Mouse (Mus musculus) embryo, embryonic 10.5 days (tissue): ENCODE results near the gene Cbarp.

ENCODE experiments used
- DNase-seq: peaks from one replicate; pipeline ENCODE4 v3.0.0-alpha.2; 2015; ENCODE audit warnings: low spot score

Cbarp gene

DNA sequence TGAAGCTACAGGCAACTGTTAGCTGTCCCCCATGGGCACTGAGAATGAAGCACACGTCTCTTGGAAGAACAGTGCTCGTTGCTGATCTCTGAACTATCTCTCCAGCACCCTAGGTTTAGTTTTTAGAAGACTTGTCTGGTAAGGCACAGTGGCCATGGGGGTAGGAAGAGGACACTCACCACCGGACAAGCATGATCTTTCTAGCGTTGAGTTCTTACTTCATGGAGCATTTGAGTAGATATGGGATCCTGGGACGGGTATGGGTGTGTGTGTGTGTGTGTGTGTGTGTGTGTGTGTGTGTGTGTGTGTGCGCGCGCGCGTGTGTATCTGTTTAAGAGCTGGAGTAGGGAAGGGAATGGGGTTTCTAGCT lies at the start of gene Cbarp:
TSS of gene Cbarp (minus strand) at position 170 of the 370 bp plus-strand sequence.
- no peak for DNase-seq

DNA sequence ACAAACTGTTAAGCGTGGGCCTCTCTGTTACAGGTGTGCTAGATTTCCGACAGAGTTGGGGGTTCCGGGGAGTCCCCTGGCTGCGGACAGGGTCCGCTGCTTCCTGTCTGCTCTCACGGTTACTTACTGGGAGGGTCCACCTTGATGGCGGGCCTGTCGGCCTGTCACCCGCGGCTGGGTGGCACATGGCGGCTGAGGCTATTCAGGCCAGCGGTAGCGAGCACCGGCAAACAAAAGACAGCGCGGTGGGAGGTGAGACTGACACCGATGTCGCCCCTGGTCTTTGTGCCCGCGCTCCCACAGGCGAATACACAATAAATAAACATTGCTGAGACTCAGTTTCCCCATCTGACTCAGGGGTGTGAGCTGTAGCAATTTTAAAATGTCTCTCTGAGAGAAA lies 49.4 kb upstream of the Cbarp start:
- peak; percentile 45 for DNase-seq

GRCm38 (mm10) chr10:80188453-80189024 lies 47.9 kb upstream of the Cbarp start:
- DNase-seq = no peak

DNA sequence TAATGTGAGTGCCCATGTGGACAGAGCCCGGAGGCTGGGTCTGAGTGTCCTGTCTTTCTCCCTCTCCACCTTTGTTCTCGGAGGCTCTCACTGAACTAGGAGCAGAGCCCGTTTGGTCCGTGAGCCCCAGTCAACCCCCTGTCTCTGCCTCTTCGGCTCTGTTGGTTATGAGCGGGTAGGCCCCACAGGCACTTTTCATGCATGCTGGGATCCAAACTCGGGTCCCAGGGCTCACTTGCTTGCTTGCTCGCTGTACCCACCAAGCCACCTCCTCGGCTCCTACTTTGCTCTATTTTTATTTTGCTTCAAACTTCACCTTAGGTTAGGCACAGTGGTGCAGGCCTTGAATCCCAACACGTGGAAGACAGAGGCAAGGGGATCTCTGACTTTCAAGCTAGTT lies 47.1 kb upstream of the Cbarp start:
- DNase-seq = no peak

DNA sequence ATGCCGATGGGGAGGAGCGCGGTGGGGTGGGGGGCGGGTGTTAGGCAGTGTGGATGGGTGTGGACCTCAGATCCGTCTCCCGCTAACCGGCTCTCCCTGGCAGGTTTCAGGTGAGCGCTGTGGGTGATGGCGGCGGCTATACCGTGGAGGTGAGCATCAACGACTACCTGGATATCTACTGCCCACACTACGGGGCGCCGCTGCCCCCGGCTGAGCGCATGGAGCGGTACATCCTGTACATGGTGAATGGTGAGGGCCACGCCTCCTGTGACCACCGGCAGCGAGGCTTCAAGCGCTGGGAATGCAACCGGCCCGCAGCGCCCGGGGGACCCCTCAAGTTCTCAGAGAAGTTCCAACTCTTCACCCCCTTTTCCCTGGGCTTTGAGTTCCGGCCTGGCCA lies 46.0 kb upstream of the Cbarp start:
- DNase-seq = no peak

- no peak for DNase-seq
These were observed 41.9 kb upstream of the Cbarp start for GRCm38 (mm10) chr10:80182547-80182946.

DNA sequence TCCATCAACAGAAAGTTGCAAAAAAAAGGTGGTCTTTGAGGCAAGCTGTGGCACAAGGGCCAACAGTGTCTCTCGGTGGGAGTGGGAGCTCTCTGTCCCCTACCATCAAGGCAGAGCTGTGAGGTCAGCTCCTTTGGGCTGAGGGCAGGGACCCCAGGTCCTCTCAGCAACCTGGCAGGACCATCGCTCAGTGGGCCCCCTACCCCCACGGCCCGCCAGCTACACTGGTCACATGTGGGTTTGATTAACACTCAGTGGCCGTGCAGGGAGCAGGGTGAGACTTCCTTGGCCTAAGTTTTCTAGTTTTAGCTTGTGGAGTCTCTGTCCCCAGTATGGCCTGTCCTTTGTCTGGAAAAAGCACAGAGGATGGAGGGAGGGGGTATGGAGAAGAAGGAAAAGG lies 40.2 kb upstream of the Cbarp start:
- DNase-seq = no peak

- DNase-seq = no peak
These were observed 39.7 kb upstream of the Cbarp start for GRCm38 (mm10) chr10:80180288-80180687.

DNA sequence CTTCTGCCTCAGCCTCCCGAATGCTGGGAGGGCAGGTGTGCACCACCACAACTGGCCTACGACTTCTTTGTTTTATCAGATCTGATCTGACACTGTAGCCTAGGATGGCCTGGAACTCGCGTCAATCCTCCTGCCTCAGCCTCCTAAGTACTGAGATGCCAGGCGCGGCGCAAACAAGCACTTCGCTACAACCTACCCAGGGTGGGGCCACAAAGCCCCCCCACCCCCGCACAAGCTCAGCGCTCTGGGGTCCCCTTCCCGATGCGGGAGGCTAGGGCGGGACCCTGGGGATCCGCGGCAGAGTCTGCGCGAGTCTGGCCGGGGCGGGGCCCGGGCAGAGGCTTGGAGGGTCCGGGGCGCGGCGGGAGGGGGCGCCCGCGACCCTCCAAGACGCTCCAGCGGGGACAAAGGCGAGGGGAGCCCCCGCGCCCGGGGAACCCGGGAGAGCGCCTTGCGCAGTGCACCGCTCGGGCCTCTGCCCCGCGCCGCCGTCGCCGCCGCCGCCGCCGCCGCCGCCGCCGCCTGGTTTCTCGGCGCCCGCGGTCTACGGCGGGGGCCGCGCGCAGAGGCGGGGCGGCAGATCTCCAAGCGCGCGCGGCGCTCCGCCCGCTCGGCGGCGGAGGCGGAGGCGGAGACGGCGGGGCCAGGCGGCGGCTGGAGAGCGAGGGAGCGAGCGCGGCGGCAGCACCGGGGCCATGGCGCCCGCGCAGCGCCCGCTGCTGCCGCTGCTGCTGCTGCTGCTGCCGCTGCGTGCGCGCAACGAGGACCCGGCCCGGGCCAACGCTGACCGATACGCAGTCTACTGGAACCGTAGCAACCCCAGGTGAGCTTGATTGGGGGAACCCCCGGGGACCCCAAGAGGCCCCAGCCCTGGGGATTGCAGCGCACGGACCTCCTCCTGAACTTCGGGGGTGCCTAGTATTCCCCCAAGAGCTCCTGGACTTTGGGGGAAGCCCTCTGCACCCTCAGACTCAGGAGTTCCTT lies 38.7 kb upstream of the Cbarp start, which contains the start of gene Efna2:
TSS of gene Efna2 (plus strand) at position 415 of the 984 bp plus-strand sequence.
- DNase-seq = peak; percentile 86

DNA sequence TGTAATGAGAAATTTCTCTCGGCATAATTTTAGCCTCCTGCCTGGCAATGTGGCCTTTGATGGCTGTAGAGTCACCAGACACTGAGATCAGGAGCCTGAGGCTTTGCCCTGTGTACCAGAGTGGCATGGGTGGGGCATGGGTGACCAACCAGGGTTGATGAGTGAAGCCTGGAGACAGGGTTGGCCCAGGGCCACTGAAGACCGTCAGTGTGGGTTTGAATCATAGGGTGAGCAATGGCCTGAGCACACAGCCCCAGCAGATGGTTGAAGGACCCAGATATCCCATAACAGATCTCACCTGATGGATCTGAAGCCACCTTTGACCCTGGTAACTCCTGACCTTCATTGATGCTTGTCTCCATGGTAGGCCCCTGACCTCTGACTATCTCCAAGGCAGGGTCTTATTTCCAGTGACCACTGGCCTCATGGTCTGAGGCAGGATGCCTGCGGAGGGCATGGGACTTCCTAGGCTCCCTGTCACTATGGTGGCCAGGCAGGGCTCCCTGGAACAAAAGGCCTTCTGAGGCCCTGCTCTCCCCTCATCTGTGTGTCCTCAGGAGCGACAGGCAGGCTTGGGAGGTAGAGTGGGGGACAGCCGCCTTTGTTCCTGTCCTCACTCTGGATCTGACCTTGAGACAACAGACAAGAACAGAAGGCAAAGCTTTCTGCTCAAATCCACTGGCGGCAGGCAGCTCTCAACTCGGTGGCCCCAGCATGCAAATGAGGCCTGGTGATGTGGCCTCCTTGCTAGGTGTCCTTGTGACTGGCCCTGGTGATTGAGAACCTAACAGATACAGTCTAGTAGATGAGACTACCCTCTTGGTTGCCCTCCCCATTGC lies 37.0 kb upstream of the Cbarp start:
- no peak for DNase-seq

- no peak for DNase-seq
These were observed 35.7 kb upstream of the Cbarp start for GRCm38 (mm10) chr10:80176270-80176834.

GRCm38 (mm10) chr10:80175536-80176269 lies 35.1 kb upstream of the Cbarp start:
- peak; percentile 77 for DNase-seq

DNA sequence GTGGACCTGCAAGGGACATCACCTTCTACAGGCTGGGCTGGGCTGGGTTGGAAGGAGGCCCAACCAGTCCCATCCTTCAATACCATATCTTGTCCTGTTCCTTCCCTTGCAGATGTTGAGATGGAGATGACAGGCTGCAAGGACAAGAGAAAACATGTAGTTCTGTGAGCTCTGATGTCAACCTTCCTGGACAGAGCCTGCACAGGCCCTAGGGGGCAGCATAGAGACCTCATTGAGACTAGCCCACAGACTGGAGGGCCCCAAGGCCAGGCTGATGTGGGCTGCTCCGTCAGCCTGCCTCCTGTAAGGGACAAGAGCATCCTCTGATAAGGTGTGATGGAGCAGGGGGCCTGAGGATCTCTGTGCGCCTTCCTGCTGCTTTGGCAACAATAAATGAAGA lies 34.1 kb upstream of the Cbarp start:
- peak; percentile 78 for DNase-seq

GRCm38 (mm10) chr10:80173955-80174640 lies 33.5 kb upstream of the Cbarp start:
- DNase-seq = no peak

DNA sequence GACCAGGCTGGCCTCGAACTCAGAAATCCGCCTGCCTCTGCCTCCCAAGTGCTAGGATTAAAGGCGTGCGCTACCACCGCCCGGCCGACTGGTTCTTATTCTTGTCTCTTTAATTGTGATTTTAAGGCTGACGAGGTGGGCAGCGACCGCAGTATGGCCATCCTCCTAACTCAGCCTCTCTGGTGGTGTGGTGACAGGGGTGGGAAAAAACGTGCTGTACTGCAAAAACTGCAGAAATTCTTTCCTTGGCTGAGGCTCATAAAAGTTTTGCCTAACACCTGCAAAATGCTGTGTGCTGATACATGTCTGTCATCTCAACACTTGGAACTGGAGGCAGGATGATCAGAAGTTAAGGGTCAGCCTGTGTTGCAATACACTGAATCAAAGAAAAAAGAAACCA lies 32.7 kb upstream of the Cbarp start:
- DNase-seq = no peak

DNA sequence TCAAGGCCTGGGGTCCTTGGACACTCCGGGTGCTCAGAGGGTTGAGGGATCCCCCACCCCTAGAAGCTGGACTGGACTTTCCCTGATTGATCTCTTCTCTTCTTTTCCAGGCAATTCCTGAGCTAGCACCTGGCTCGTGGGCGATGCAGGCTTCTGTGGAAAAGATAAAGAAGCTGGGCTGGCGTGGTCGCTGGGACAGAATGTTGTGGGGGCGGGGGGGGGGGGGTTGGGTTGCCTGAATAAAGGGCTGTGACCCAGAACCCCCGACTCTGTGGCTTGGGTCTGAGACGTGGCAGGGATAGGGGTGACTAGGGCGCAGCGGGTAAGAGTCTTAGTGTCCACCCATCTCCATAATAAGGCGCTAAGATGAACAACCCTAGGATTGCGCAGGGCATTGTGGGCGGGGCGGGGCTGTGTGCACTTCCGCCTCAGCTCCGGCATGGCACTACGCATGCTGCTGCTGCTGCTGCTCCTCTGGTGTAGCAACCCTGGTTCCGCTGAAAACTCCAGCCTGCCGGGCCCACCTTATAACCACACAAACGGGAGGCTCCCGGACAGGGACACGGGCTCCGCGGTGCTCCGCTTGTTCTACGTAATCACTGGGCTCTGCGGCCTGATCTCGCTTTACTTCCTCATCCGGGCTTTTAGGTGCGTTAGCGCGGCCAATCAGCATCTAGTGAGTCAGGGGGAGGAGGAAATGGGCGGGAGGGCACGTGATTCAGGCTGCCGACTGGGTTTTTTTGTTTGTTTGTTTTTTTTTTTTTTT lies 32.1 kb upstream of the Cbarp start, which contains the start of gene 1600002K03Rik:
TSS of gene 1600002K03Rik (plus strand) at position 418 of the 766 bp plus-strand sequence.
- peak; percentile 95 for DNase-seq

DNA sequence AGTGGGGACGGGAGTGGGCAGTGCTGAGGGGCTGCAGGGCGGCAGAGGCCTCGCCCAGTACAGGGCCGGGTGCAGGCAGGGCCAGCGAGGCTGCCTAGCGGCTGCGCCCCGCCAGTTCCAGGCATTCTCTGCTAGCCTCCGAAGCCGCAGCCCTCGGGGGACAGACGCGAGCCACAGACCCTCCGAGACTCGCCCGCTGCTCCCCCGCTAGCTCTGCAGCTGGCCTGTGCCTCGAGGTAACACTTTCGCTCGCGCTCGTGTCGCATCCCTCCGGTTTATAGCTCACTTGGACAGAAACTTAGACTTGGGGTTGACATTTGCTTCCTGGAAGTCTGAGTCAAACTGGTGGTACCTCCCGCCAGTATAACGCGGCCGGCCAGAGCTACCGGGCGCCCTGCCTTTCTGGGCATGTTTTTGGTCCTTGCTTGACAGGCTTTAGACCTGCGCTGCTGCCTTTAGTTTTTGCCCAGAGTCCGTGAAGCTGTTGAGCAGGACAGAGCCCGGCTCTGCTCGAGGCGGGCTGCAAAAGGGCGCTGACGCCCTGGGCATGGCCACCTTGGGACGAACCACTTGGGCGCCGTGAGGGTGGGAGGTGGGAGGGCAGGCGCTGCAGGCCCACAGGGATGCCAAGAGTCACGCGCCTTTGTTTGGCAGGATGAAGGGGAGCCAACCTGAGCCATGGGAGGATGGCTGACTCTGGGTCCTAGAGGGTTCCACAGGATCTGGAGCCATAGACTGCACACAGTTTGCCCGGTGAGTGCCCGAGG lies 31.3 kb upstream of the Cbarp start:
- DNase-seq = no peak

GRCm38 (mm10) chr10:80171252-80171651 lies 30.6 kb upstream of the Cbarp start:
- DNase-seq = no peak

DNA sequence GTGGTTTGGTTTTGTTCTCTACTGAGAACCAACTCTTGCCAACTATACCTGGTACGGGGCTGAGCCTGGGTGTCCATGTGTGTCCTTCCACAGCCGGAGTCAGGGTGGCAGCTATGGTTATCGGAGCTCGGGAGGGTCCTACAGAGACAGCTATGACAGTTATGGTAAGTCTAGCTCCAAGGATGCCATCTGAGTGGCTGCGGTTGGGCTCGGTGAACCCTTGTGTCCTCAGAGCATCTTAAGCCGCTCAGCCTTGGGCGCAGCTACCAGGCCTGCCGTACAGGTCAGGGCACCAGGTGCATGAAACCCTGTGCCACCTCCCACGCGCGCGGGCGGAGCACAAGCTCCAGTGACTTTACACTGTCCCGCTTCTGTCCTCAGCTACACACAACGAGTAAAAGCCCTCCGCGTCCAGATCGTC lies 30.0 kb upstream of the Cbarp start:
- DNase-seq = no peak
